Mouse (Mus musculus) embryonic facial prominence, embryonic 10.5 days (tissue): ENCODE data around the gene Ppfibp1. TPM values are rescaled to one million over a fixed set of nuclear protein-coding genes. Genes with fewer than 3 reads are reported as not detected.

Experiments used
- DNase-seq: peaks from one replicate; pipeline ENCODE4 v3.0.0-alpha.2; 2017; ENCODE audit warnings: low spot score
- H3K27ac ChIP-seq: fragments of 300-500 bp; sonication (generic); replicated peaks from 2 replicates; pipeline ENCODE4 v1.5.1; 2016; ENCODE audit warnings: mild to moderate bottlenecking
- H3K27me3 ChIP-seq: fragments of 300-500 bp; sonication (generic); replicated peaks from 2 replicates; pipeline ENCODE4 v1.6.1; 2016; ENCODE audit warnings: low read depth, mild to moderate bottlenecking; ENCODE audit not compliant: poor library complexity, severe bottlenecking
- H3K36me3 ChIP-seq: fragments of 300-500 bp; sonication (generic); replicated peaks from 2 replicates; pipeline ENCODE4 v1.6.1; 2016; ENCODE audit warnings: mild to moderate bottlenecking, moderate library complexity
- H3K4me1 ChIP-seq: fragments of 300-500 bp; sonication (generic); 2 replicates; pipeline ENCODE4 v1.6.1; 2016
- H3K4me3 ChIP-seq: fragments of 300-500 bp; sonication (generic); 2 replicates; pipeline ENCODE4 v1.5.1; 2016; ENCODE audit warnings: mild to moderate bottlenecking, moderate library complexity
- H3K9me3 ChIP-seq: fragments of 300-500 bp; sonication (generic); 2 replicates; pipeline ENCODE4 v1.6.1; 2016; ENCODE audit warnings: mild to moderate bottlenecking
- WGBS: fragments of 180-500 bp; shearing (Covaris S2); methylation state at CpG from one replicate; pipeline ENCODE4 v1.1.7; 2016; 5-methylcytosine and 5-hydroxymethylcytosine counted together
- polyA plus RNA-seq: library from polyadenylated mRNA; unstranded; fragments of >200 nt; fragmentation: Nextera tagmentation; extraction: Ambion mirVana; gene quantifications from 2 replicates; pipeline ENCODE4 v1.2.1, GENCODE M21; 2016

Ppfibp1 gene
- polyA plus RNA-seq, 1 experiment from 2014 or later: 38.1 TPM

GRCm38 (mm10) chr6:147076878-147077277 lies 188.6 kb downstream of the Ppfibp1 start:
- WGBS: 87% methylated on average over 8 of the region's 8 CpGs
- no peak for DNase-seq
- no peaks in the 10 kb centered on the region for H3K9me3 ChIP-seq

GRCm38 (mm10) chr6:147079919-147080318 lies 191.6 kb downstream of the Ppfibp1 start:
- WGBS: 92% methylated on average over 10 of the region's 10 CpGs
- H3K4me1 ChIP-seq: no peaks in the 10 kb centered on the region
- DNase-seq: no peak
- no peaks in the 10 kb centered on the region for H3K9me3 ChIP-seq
- no peaks in the 10 kb centered on the region for H3K27me3 ChIP-seq
- H3K27ac ChIP-seq: no peak overlapping the region
- no peak overlapping the region for H3K4me3 ChIP-seq
- peaks cover 18% of the 10 kb centered on the region for H3K36me3 ChIP-seq

More at GRCm38 (mm10) chr6:147076878-147077277, 188.6 kb downstream of the Ppfibp1 start:
- H3K36me3 ChIP-seq: peaks cover 36% of the 10 kb centered on the region
- H3K4me3 ChIP-seq: no peak overlapping the region
- no peak overlapping the region for H3K27ac ChIP-seq
- H3K27me3 ChIP-seq: no peaks in the 10 kb centered on the region
- H3K4me1 ChIP-seq: no peaks in the 10 kb centered on the region

Other genes with a start within 250 kb of the Ppfibp1 start
- 122 and 127 TPM in 2 replicates for gene Med21, start 245.9 kb upstream of the Ppfibp1 start, polyA plus RNA-seq
- gene Tm7sf3, start 245.7 kb upstream of the Ppfibp1 start, polyA plus RNA-seq: 26.7 and 27.5 TPM in 2 replicates
- 21.1 and 22.2 TPM in 2 replicates for gene Stk38l, start 163.5 kb upstream of the Ppfibp1 start, polyA plus RNA-seq
- 2.8 and 3.8 TPM in 2 replicates for gene Arntl2, start 92.4 kb upstream of the Ppfibp1 start, polyA plus RNA-seq
- not detected in 2 replicates for gene Smco2, start 38.4 kb upstream of the Ppfibp1 start, polyA plus RNA-seq
- gene 1700034J05Rik, start 65.9 kb downstream of the Ppfibp1 start, polyA plus RNA-seq: 0.14 and 0.27 TPM in 2 replicates
- 1.0 and 1.2 TPM in 2 replicates for gene Rep15, start 144.1 kb downstream of the Ppfibp1 start, polyA plus RNA-seq
- 109 and 122 TPM in 2 replicates for gene Mrps35, start 154.3 kb downstream of the Ppfibp1 start, polyA plus RNA-seq
- gene Mansc4, start 198.5 kb downstream of the Ppfibp1 start, polyA plus RNA-seq: 0.62 and 2.0 TPM in 2 replicates
- 6.5 and 6.8 TPM in 2 replicates for gene Klhl42, start 202.9 kb downstream of the Ppfibp1 start, polyA plus RNA-seq